Mouse (Mus musculus): ENCODE measurements around the gene Myl6b.

GRCm38 (mm10) chr10:128535206-128535605, 36.7 kb upstream of the Myl6b start:
- TF ChIP-seq CTCF (conservative IDR thresholded peaks at IDR 0.05; ENCODE audit: low read length) (no peak), POU5F1 (IDR thresholded peaks at IDR 0.05; ENCODE audit: borderline replicate concordance, low read length) (no peak), NANOG (IDR thresholded peaks at IDR 0.05; ENCODE audit: borderline replicate concordance, low read length) (no peak)
